Mouse (Mus musculus) central nervous system, embryonic 14 days (tissue): Measurements from ENCODE around the gene Ero1lb. TPM values are rescaled to one million over a fixed set of nuclear protein-coding genes. Genes with fewer than 3 reads are reported as not detected.

ENCODE experiments used
- polyA plus RNA-seq: library from polyadenylated mRNA; depleted of rRNA; stranded (reverse); fragments of >200 nt; gene quantifications from 2 replicates; pipeline ENCODE4 v1.2.3, GENCODE M21; 2012; rRNA removed

The Ero1lb gene
- 5.7 and 6.1 TPM in 2 replicates for polyA plus RNA-seq

DNA sequence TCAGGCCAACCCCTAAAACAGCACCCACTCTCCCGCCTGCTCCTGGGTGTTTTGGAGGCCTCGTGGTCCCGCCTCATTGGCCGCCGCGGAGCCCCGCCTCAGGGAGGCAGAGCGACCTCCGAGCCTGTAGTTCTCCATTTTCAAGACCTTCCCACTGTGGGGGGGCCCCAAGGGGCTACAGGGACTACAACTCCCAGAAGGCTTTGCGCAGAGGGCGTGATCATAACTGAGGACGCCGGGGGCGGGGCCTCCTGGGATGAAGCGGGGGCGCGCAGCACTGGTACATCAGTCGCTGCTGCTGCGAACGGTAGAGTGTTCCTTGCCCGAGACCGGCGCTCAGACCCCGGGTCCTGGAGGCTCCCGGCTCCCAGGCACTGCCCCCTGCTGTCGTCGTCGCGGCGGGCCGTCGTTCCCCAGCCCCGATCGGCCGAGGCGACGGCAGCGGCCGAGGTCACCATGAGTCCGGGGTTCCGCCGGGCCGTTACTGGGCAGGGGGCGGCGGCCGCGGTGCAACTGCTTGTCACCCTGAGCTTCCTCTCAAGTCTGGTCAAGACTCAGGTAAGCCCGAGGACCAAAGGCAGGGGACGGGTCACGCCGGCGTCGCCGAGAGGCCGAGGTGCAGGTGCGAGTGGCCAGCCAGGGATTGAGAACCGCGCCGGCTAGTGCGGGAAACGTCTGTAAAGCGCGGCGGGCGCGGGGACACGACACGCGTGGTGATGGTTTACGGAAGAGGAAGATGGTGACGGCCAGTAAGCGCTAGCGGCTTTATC, at the start of gene Ero1lb:
Ero1lb (plus strand) TSS at position 254 of the 770 bp plus-strand sequence.

DNA sequence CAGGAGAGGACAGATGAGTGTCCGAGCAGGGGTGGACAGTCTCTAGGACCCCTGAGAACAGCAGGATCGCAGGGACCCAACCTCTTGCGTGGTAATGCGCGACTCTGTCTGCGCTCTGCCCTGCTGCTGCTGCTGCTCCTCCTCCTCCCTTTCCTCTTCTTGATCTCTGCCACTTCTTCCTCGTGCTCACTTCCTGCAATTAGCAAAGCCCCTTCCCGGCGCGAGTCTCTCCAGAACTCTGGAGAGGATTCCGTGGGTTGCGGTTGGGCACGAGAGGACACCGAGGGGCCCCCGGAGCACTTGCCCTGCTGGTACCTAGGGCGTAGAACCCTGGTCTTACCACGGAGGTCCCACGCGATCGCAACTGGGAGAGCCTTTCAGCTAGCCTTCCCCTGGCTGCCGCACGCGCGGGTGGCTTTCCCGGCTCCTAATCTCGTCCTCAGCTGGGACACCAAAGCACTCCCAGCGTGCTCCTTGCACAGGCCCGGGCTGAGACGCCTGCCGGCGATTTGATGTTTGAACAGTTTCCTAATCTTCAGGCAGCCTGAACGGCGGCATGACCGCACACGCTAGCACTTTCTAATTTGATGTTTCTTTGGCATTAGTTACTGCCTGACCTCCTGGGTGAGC, 45.6 kb upstream of the Ero1lb start, which contains the start of gene Edaradd:
Edaradd (minus strand) TSS at position 484 of the 630 bp plus-strand sequence.

Other genes starting within 250 kb of the Ero1lb start
- gene Actn2, start 225.1 kb upstream of the Ero1lb start, polyA plus RNA-seq = 3.3 and 24.0 TPM in 2 replicates
- gene Heatr1, start 170.8 kb upstream of the Ero1lb start, polyA plus RNA-seq = 29.2 TPM in 2 replicates
- 19.6 and 24.5 TPM in 2 replicates for gene Lgals8, start 100.9 kb upstream of the Ero1lb start, polyA plus RNA-seq
- 0.54 and 0.88 TPM in 2 replicates for gene Edaradd, start 45.4 kb upstream of the Ero1lb start, polyA plus RNA-seq
- not detected in 2 replicates for gene Prl2c3, start 234.2 kb downstream of the Ero1lb start, polyA plus RNA-seq